Mouse (Mus musculus) hindbrain, embryonic 14.5 days (tissue): ENCODE data around the gene Cdc40. TPM values are rescaled to one million over a fixed set of nuclear protein-coding genes. Genes with fewer than 3 reads are reported as not detected.

Source experiments
- ATAC-seq: fragments of 200-750 bp; cut with Nextera tagmentation; 2 replicates; pipeline ENCODE4 v1.8.0; 2017; ENCODE audit warnings: moderate number of reproducible peaks, mild to moderate bottlenecking, moderate TSS enrichment, moderate library complexity; ENCODE audit not compliant: low FRiP score
- DNase-seq: peaks from one replicate; pipeline ENCODE4 v3.0.0-alpha.2; 2015; ENCODE audit warnings: low spot score
- H3K27ac ChIP-seq: fragments of 300-500 bp; sonication (generic); 2 replicates; pipeline ENCODE4 v1.5.1; 2014; ENCODE audit warnings: mild to moderate bottlenecking, moderate library complexity
- H3K27me3 ChIP-seq: fragments of 300-500 bp; sonication (generic); 2 replicates; pipeline ENCODE4 v1.6.1; 2014; ENCODE audit warnings: mild to moderate bottlenecking, low read length, mixed read lengths; ENCODE audit not compliant: control insufficient read depth, insufficient read depth
- H3K36me3 ChIP-seq: fragments of 300-500 bp; sonication (generic); replicated peaks from 2 replicates; pipeline ENCODE4 v1.6.1; 2014; ENCODE audit not compliant: control insufficient read depth, insufficient read depth
- H3K4me1 ChIP-seq: fragments of 300-500 bp; sonication (generic); replicated peaks from 2 replicates; pipeline ENCODE4 v1.6.1; 2014; ENCODE audit warnings: antibody characterized with exemption, low read length, mixed read lengths; ENCODE audit not compliant: control insufficient read depth, insufficient read depth
- H3K4me2 ChIP-seq: fragments of 300-500 bp; sonication (generic); replicated peaks from 2 replicates; pipeline ENCODE4 v1.6.1; 2014; ENCODE audit warnings: mild to moderate bottlenecking, moderate library complexity
- H3K4me3 ChIP-seq: fragments of 300-500 bp; sonication (generic); replicated peaks from 2 replicates; pipeline ENCODE4 v1.5.1; 2014; ENCODE audit warnings: mild to moderate bottlenecking, low read length
- H3K9ac ChIP-seq: fragments of 300-500 bp; sonication (generic); 2 replicates; pipeline ENCODE4 v1.6.1; 2014
- H3K9me3 ChIP-seq: fragments of 300-500 bp; sonication (generic); 2 replicates; pipeline ENCODE4 v1.6.1; 2016; ENCODE audit warnings: low read length; ENCODE audit not compliant: control insufficient read depth
- WGBS: fragments of 180-500 bp; shearing (Covaris S2); extraction: QIAGEN DNeasy Blood & Tissue Kit; methylation state at CpG from one replicate; pipeline ENCODE4 v1.1.7; 2014; 5-methylcytosine and 5-hydroxymethylcytosine counted together
- polyA plus RNA-seq: library from polyadenylated mRNA; unstranded; fragments of >200 nt; fragmentation: Nextera tagmentation; extraction: Ambion mirVana; gene quantifications from 2 replicates; pipeline ENCODE4 v1.2.1, GENCODE M21; 2014

The Cdc40 gene
- polyA plus RNA-seq, 1 experiment from 2014 or later: 22.5 TPM

- no peak for DNase-seq
- Histone ChIP-seq H3K36me3 (peaks cover 58% of the 10 kb centered on the region), H3K27ac (no peak overlapping the region), H3K4me2 (no peak overlapping the region), H3K4me3 (no peak overlapping the region), H3K9ac (no peak overlapping the region), H3K4me1 (no peaks in the 10 kb centered on the region), H3K27me3 (no peaks in the 10 kb centered on the region), H3K9me3 (no peaks in the 10 kb centered on the region)
- 91% methylated on average over 10 of the region's 10 CpGs for WGBS
- no peak for ATAC-seq
Measured at GRCm38 (mm10) chr10:40847176-40847874, 35.8 kb downstream of the Cdc40 start.

DNA sequence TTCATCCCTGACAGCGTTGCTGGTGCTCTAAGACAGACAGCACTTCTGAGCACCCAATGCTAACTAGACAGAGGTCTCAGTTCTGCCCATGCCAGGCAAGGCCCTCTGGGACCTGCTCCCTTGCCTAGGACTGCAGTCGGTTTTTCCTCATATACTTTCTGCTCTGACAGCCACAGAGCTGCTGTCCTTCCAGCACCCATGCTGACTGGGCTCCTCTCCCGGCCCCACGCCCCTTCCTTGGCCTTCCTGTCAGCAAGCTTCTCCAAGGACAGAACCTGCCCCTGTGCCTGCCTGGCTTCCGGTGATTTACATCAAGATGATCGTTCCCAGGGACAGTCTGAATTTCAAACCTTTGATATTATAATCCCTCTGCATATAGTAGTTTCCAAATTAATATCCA lies 37.5 kb downstream of the Cdc40 start:
- 83% methylated on average over 6 of the region's 6 CpGs for WGBS
- no peak overlapping the region for H3K4me2 ChIP-seq
- H3K9ac ChIP-seq: no peak overlapping the region
- no peaks in the 10 kb centered on the region for H3K9me3 ChIP-seq
- H3K27ac ChIP-seq: no peak overlapping the region
- no peaks in the 10 kb centered on the region for H3K27me3 ChIP-seq
- ATAC-seq (no peak), DNase-seq (no peak)
- no peak overlapping the region for H3K4me3 ChIP-seq
- H3K4me1 ChIP-seq: no peaks in the 10 kb centered on the region
- peaks cover 73% of the 10 kb centered on the region for H3K36me3 ChIP-seq

DNA sequence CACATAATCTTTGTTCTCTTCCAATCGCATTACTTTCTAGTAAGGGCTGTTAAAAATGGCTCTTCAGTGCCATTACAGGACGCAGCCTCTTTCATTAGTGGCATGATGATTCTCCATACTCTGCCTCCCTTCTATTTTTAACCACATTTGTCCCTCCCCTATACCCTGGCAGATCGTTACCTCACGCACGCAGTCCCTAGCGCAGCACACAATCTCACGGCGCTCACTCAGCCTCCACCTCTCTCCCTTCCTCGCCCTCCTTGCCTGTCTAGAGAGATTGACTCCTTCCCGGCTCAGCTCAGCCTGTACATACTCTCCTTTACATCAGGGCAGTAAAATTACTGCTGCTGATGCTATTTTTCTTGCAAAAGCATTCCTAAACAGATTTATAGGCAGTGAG lies 38.6 kb downstream of the Cdc40 start:
- Histone ChIP-seq H3K4me3 (no peak overlapping the region), H3K4me1 (no peaks in the 10 kb centered on the region), H3K36me3 (peaks cover 72% of the 10 kb centered on the region), H3K27ac (peak overlapping the region; percentile 18), H3K9me3 (no peaks in the 10 kb centered on the region), H3K4me2 (no peak overlapping the region), H3K27me3 (no peaks in the 10 kb centered on the region), H3K9ac (no peak overlapping the region)
- ATAC-seq (peak; percentile 31; the same call in 1 of the 2 replicates), DNase-seq (no peak)
- 62% methylated on average over 10 of the region's 10 CpGs for WGBS

DNA sequence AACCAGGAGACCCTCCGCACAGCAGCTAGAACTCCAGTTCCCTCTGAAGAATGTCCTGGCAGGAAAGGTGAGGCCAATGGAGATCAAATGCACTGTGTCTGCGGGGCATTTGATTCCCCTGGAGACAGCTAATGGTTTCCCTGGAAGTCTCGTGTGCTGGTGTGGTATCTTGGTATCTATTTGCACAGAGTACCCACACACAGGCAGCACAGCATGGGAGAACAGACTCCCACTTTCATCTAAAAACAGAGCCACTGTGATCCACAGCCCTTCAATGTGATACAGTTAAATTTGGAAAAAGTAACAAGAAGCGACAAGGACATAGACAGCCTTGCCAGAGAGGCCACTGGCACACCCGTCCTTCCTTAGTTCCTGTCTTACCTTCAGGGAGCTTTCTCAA lies 39.3 kb downstream of the Cdc40 start:
- WGBS: 79% methylated on average over 5 of the region's 5 CpGs
- Histone ChIP-seq H3K4me2 (no peak overlapping the region), H3K36me3 (peaks cover 65% of the 10 kb centered on the region), H3K27ac (peak overlapping the region; percentile 18; the same call in 1 of the 2 replicates), H3K9ac (no peak overlapping the region), H3K9me3 (no peaks in the 10 kb centered on the region), H3K4me3 (no peak overlapping the region), H3K27me3 (no peaks in the 10 kb centered on the region), H3K4me1 (no peaks in the 10 kb centered on the region)
- ATAC-seq (peak; percentile 21; the same call in 1 of the 2 replicates), DNase-seq (no peak)

GRCm38 (mm10) chr10:40840086-40840485 lies 43.0 kb downstream of the Cdc40 start:
- Histone ChIP-seq H3K4me2 (no peak overlapping the region), H3K27ac (no peak overlapping the region), H3K9me3 (no peaks in the 10 kb centered on the region), H3K9ac (no peak overlapping the region), H3K4me1 (no peaks in the 10 kb centered on the region), H3K27me3 (no peaks in the 10 kb centered on the region), H3K4me3 (no peak overlapping the region), H3K36me3 (peaks cover 50% of the 10 kb centered on the region)
- 95% methylated on average over 5 of the region's 5 CpGs for WGBS
- DNase-seq: no peak
- no peak for ATAC-seq

GRCm38 (mm10) chr10:40831267-40831666 lies 51.8 kb downstream of the Cdc40 start:
- Histone ChIP-seq H3K9ac (no peak overlapping the region), H3K27ac (no peak overlapping the region), H3K4me2 (no peak overlapping the region), H3K4me1 (no peaks in the 10 kb centered on the region), H3K4me3 (no peak overlapping the region), H3K36me3 (peaks cover 43% of the 10 kb centered on the region), H3K9me3 (no peaks in the 10 kb centered on the region), H3K27me3 (no peaks in the 10 kb centered on the region)
- WGBS: 94% methylated on average over 6 of the region's 7 CpGs
- no peak for DNase-seq
- no peak for ATAC-seq

DNA sequence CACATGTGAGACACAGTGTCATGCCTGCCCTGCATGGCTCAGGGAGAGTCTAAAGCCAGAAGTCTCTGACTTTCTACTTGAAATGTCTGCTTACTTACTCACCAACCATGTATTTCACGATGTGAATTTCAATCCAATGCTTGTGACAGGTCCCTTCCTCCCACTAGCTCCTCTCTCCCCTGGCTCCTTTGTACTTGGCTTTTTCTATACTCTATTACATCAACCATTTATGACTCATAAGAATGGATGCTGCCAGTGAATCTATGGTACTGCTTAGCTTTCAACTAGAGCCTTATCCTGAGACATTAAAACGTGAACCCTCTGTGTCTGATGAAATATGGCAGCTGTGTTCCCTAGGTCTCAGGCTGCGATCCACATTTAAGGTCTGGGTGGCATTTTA lies 52.8 kb downstream of the Cdc40 start:
- Histone ChIP-seq H3K4me1 (no peaks in the 10 kb centered on the region), H3K4me3 (no peak overlapping the region), H3K4me2 (no peak overlapping the region), H3K9ac (no peak overlapping the region), H3K27me3 (no peaks in the 10 kb centered on the region), H3K9me3 (no peaks in the 10 kb centered on the region), H3K36me3 (peaks cover 34% of the 10 kb centered on the region), H3K27ac (no peak overlapping the region)
- 95% methylated on average over 3 of the region's 3 CpGs for WGBS
- ATAC-seq: no peak
- DNase-seq: no peak

DNA sequence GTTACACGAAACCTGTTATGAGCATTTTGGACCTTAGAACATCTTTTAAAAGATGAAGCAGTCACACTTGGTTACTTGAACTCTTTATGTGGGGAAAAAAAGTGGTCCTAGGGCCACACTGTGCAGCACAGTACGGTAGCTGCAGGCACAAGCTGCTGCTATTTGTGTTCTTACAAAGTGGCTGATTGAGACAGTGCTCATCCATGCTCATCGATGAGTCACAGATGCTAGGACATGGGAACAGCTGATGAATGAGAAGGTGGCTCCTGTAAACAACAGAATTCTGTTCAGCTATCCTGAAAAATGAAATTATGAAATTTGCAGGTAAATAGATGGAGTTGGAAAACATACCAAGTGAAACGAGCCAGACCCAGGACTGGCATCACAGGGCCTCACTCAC lies 55.4 kb downstream of the Cdc40 start:
- Histone ChIP-seq H3K36me3 (peaks cover 8% of the 10 kb centered on the region; the same call in 1 of the 2 replicates), H3K4me1 (no peaks in the 10 kb centered on the region), H3K9ac (no peak overlapping the region), H3K4me3 (no peak overlapping the region), H3K4me2 (no peak overlapping the region), H3K27ac (no peak overlapping the region), H3K9me3 (no peaks in the 10 kb centered on the region), H3K27me3 (no peaks in the 10 kb centered on the region)
- 86% methylated on average over 4 of the region's 4 CpGs for WGBS
- ATAC-seq (no peak), DNase-seq (no peak)

GRCm38 (mm10) chr10:40825952-40826351 lies 57.2 kb downstream of the Cdc40 start:
- no peak overlapping the region for H3K9ac ChIP-seq

DNA sequence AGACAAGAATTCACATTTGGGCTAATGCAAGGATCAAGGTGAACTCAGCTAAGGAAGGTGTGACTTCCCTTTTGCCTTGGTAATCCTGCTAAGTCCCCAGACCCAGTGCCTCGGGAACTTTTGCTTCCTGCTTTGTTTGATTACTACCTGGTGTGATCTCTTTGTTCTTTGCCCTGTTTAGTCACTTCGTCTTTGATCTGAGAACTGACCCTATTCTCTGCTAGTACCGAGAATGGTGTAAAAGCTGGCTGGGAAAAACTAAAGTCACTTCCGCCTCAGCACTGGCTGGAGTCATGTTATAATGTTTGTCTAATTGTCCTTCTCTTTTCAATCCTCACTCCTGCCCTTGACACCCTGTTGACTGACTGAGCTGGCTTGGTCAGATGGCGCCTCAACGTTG lies 66.6 kb downstream of the Cdc40 start:
- H3K27me3 ChIP-seq: no peaks in the 10 kb centered on the region
- H3K9ac ChIP-seq: no peak overlapping the region
- H3K36me3 ChIP-seq: no peaks in the 10 kb centered on the region
- H3K4me3 ChIP-seq: no peak overlapping the region
- no peaks in the 10 kb centered on the region for H3K4me1 ChIP-seq
- H3K9me3 ChIP-seq: no peaks in the 10 kb centered on the region
- H3K4me2 ChIP-seq: no peak overlapping the region
- no peak overlapping the region for H3K27ac ChIP-seq
- DNase-seq: no peak
- 61% methylated on average over 6 of the region's 6 CpGs for WGBS
- ATAC-seq: no peak

More at GRCm38 (mm10) chr10:40825952-40826351, 57.2 kb downstream of the Cdc40 start:
- Histone ChIP-seq H3K4me2 (no peak overlapping the region), H3K4me1 (no peaks in the 10 kb centered on the region), H3K27ac (no peak overlapping the region), H3K27me3 (no peaks in the 10 kb centered on the region), H3K9me3 (no peaks in the 10 kb centered on the region), H3K36me3 (no peaks in the 10 kb centered on the region; the same call in 1 of the 2 replicates), H3K4me3 (no peak overlapping the region)
- DNase-seq (no peak), ATAC-seq (no peak)
- WGBS: 75% methylated on average over 6 of the region's 6 CpGs
